Mouse (Mus musculus) MEL (cell line): Measurements from ENCODE around the gene Alkbh4.

Source experiments
- CTCF ChIP-seq, 3 experiments: IDR thresholded peaks in 2 of 3; conservative IDR thresholded peaks in 1 of 3; 2 replicates each; pipeline ENCODE4 v1.5.1; 2011 to 2012; ENCODE audit warnings: low read length in 3 of 3, low read depth in 2 of 3, mild to moderate bottlenecking in 2 of 3, improper control_type of control experiment in 1 of 3, inconsistent platforms in 1 of 3, mixed read lengths in 1 of 3, moderate library complexity in 1 of 3; ENCODE audit not compliant: control insufficient read depth in 1 of 3, insufficient read depth in 1 of 3, poor library complexity in 1 of 3, severe bottlenecking in 1 of 3
- ZNF384 ChIP-seq: IDR thresholded peaks from 2 replicates; pipeline ENCODE4 v1.6.1; 2012; ENCODE audit warnings: low read depth, mild to moderate bottlenecking, inconsistent platforms, low read length, improper control_type of control experiment

GRCm38 (mm10) chr5:136109042-136109441, 26.9 kb upstream of the Alkbh4 start:
- TF ChIP-seq CTCF (IDR thresholded peaks at IDR 0.05 in 2 of 3, conservative IDR thresholded peaks at IDR 0.05 in 1 of 3; ENCODE audit: control insufficient read depth in 1 of 3, insufficient read depth in 1 of 3, low read depth in 2 of 3, low read length in 3 of 3, poor library complexity in 1 of 3, severe bottlenecking in 1 of 3) (no peak), ZNF384 (no peak)
